Mouse (Mus musculus): ENCODE measurements around the gene Atp2b4.
A peak's percentile ranks its signal among the peaks of the same experiment; 100 is the strongest.

Gene Atp2b4

DNA sequence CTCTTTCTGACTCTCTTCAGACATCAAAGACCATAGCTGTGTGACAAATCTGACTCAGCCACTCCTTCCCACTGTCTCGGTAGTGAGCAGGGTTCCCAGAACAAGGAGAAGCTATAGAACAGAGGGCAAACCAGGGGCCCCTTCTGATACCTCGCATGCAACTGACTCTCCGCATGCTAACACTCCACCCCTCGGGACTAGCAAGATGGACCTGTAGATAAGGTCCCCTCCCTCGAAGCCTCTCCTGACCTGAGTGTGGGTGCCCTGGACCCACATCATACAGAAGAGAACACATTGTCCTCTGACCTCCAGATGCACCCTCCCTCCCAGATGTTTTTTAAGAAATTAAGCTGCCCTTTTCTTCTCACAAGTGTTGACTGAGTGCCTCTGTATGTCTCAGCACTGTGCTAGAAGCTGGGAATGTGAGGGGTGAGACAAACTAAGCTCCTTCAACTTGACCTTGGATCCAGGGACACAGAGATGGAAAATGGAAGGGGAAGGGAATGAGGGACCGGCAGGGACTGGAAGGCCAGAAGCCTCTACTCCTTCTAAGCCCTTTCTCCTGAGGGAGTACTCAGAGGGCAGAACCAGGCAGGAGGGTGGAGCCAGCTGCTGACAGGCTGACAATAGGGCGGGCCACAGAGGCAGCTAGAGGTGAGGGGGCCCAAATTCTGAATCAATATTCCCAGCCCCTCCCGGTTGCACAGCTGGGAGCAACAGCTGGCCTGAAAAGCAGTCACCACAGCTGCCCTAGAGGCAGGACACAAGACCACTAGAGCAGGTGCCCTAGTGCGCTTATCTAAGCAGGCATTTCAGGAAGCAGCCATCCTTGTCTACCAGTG lies 2.6 kb downstream of the Atp2b4 start:
- no peak for DNase-seq

DNA sequence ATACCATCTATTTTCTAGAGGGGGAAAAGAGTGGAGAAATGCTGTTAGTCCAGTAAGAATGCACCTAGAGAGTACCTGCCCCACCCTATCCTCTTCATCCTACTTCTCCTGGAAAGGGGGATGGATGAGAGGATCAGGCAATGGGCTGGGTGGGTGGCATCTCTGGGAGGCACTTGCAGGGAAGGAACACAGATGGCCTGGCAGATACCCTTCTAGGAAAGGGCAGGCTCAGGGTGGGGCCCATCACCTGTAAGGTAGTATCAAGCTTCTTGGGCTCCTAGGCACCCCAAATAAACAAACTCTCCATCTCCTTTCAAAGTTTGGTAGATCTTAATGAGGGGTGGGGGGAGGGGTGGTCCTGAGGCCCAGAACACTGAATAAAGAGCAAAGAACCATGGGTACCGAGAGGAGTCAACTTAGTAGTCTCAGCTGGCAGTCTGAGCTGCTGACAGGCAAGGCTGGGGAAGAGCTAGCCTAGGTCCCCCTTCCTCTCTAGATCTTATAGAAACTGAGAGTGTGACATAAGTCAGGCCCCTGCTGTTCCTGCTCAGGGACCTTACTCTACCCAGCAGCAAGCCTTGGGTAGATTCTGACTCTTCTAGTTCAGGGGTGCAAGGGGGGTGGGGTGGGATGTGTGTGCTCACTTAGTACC lies 3.4 kb downstream of the Atp2b4 start:
- DNase-seq: no peak

DNA sequence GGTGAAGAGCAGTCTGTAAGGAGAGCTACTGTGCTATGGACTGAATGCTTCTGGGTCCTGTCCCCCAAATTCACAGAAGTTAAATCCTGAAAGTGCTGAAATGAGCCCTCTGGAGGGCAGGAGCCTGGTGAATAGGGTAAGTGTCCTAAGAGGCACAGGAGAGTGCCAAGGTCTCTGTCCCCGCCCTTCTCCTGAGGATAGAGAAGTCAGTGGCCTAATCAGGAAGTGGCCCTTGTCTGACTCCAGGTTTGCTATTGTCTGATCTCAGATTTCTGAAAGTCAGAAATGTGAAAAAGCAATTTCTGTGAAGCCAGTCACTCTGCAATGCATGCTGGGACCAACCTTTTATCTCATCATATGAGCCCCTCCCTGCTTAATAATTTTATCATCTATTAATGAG lies 7.2 kb downstream of the Atp2b4 start:
- no peak for DNase-seq

DNA sequence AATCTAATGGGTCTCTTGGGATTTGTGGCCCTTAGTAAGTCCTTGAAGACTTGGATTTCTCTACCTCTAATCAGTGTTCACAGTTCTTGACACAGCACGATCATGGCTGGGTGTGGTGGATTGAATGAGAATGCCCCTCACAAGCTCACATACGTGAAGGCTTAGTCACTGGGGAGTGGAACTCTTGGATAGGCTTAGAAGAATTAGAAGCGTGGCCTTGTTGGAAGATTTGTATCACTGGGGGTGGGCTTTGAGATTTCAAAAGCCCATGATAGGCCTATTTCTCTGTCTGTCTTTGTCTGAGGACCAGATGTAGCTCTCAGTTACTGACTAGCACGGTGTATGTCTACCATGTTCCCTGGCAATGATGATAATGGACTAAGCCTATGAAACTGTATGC lies 10.8 kb downstream of the Atp2b4 start:
- no peak for DNase-seq

DNA sequence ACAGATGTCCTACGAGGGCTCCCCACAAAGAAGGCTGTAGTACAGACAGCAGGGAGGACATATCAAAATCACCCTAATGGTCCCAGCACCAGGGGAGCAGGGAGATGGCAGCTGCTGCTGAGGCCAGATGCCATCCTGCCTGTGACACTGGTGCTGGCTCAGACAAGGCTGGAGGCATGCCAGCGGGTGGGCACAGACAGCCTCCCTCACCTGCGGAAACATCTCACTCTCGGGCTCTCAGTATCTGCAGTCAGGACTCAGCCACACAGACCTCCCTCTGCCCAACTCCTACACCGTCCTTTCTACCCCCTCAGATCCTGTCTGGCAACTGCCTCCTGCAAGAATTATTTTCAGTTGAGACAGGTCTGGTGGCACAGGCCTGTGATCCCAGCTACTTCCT lies 12.0 kb downstream of the Atp2b4 start:
- no peak for DNase-seq

DNA sequence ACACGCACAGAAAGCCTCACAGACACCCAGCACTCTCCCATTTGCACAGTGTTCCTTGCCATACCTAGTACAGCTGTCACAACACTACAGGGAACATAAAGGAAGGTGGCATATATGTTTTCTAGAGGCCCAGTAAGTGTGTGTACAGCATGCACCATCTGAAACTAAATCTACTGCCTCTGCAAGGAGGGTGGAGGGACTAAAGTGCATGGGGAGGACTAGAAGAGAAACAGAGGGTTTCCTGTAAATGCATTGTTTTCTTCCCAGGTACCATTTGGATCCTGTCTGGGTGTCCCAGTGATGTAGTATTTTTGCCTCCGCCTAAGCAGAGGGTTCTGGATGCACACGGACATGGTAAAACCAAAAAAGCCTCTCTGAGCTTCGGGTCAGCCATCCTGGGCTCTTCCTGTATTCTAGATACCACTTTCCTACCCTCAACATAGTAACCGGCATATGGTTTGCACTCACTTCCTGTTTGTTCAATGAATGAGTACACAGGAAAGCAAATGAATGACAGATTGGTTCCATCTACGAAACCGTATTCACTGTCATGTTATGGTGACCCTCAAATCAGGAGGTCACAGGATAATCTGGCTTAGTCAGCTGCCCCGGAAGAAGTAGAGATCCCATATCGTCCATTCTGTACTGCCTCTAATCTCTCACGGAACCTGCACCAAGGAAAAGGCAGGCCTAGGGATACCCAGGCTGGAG lies 13.2 kb downstream of the Atp2b4 start:
- no peak for DNase-seq

DNA sequence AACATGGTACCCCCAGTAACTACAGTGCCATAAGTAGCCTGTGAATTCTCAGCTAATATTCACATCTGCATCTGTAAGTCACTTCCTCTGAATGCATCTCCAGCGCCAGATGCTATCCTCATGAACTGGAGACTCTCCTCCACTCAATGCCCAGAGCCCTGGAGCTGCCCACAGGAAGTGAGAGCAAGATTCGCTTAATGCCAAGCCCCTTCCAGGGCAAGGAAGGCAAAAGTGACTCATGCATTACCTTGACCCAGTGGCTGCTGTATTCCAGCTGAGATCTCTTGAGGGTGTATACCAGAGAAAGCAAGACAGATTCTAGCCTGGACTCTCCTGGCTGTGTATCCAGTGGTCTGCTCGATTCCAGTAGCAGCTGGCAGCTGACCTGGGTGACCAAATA lies 16.2 kb downstream of the Atp2b4 start:
- no peak for DNase-seq

DNA sequence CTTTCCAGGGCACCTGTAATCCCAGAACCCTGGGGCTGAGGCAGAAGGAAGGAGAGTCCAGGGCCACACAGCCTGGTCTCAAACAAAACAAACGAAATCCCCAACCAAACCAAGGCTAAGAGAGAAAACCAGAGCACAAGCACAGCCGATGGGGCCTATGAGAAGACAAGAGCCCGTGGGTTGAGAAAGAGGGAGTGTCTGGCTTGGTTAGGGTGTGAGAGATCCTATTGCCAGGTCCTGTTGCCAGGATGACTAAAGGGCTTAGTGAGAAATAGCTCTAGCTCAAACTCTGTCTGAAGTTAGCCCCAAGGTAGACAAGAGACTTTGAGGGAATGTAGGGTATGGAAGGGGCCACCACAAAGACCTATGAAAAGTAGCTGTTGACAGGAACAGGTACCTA lies 19.3 kb downstream of the Atp2b4 start:
- DNase-seq: no peak

DNA sequence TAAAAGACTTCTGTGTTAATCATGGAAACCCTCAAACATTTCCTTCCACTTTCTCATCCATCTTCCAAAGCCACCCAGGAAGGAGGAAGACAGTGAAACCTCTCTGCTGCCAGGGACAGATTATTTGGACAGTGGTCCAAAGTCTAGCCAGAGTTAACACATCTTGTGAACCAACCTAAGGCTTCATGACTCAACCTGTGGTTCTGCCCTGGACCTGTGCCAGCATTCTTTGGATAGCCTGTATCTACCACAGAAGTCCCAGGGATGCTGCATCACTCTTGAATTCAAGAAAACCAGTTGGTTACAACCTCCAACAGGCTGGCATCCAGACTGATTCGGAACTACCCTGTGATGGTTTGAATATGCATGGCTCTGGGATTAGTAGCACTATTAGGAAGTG lies 21.8 kb downstream of the Atp2b4 start:
- no peak for DNase-seq

DNA sequence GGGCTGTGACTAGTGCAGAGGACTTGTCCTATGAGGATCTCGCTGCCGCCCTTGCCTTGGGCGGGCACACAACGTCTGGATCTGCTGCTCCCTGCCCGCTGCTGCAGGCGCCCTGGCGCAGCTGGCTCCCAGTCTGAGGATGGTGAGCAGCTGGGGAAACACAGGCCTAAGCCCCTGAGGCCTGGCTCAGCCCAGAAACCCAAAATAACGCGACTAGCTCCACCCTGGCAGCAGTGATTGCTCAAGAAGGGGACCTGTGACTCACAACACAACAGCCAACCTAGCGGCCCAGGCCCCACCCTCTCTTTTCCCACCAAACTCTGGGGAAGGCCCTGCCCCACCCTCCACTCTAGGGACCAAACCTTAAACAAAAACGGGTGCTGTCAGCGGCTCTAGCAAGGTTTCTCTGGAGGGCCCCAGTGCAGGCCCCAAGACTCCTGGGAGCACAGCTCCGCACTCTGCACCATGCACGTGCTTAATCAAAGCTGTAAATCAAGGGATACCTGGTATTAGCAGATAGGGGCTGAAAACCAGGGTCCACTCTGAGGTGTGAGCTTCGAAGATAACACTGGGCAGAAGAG lies 23.1 kb downstream of the Atp2b4 start:
- DNase-seq: no peak

DNA sequence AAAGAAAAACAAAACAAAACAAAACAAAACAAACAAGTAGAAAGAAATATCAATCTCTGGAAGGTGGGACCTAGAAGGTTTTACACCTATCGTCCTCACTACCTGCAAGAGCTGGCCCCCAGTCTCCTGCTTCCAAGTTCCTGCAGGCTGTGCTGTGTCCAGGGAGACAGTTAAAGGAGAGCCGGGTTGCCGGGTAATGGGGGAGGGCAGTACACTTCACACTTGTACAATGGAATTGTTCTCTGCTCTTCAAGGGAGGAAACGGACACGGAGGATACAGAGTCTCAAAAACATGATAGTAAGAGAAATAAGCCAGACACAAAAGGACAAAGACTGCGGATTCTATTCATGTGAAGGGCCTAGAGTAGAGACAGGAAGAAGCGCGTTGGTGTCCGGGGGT lies 28.3 kb downstream of the Atp2b4 start:
- DNase-seq: no peak

DNA sequence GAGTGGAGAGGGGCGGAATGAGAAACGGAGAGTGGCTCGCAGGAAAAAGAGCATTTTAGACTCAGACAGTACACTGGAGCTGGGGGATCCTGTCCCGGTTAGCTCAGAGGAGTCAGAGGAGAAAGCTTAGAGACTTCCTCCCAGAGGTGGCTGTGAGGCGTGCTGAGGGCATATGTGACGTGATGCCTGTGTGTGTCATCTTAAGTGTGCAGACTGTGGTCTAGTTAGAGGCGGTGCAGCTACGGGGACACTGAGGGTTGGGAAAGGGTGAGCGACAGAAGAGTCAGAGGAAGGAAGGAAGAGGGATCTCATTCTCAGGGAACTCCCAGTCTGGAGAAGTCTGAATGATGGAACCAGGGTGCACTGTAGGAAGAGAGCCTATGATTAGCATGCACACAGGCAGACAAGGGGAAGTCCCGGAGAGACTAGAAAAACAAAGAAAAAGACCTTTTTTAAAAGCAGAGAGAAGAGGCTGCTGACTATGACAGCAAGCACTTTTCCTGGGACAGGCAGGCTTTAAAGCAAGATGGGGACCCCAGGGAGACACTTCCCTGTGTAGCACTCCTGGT lies 28.9 kb downstream of the Atp2b4 start:
- DNase-seq: no peak

DNA sequence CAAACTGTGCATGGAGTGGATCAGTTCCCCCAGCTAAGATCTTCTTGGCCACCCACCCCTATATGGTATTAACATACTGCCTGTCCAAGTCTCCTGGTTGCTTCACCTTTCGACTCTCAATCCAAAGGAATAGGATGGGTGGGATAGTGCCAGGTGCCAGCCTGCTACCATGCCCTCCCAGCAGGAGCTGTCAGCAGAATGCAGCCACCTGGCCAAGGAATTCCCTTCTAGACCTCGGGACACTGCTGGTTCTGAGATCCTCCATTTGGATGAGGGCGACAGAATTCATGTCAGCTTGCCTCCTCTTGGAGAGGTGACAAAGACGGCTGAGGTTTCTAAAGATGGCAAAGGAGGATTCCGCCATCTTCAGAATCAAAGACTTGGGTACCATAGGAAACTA lies 32.8 kb downstream of the Atp2b4 start:
- DNase-seq: no peak

DNA sequence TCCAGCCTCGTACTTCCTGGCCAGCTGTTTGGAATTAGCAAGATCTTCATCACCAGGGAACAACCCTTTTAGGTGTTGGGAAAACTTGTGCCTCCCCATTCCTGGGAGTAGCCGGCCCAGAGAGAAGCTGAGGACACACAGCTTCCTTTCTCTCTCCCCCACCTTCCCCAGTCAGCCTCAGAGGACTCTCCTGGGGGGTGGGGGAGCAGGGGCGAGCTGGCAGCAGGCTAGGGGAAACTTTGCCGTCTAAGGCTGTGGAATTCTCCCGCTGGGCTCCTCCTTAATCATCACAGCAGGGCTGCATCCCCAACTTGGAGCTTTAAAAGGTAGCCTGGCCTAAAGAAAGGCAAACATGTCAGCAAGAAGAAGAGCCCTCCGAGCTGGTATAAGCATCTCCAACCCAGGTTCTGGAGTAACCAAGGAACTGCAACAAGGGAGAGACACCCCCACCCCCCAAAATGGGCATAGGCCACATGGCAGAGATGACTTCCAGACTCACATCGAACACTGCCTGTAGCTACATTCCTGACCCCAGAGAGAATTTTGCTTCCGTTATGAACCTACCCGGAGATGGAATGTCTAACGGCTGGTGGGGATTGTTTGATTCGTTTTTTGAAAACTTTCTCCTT lies 33.8 kb downstream of the Atp2b4 start:
- no peak for DNase-seq

DNA sequence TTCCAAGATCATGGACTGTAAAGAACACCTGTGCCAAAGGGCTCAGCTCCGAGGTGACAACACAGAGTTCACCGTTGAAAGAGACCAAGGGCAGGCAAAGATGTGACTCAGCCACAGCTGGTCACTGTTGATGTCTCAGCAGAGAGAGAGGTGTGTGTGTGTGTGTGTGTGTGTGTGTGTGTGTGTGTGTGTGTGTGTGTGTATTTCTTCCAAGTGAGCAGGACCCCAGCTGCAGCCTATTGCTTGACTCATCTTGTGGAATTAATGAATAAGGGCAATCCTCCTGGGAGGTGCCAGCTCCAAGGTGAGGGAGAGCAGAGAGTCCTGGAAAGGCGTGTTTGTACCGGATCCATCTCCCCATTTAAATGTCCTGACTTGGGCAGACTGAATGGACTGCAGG lies 35.5 kb downstream of the Atp2b4 start:
- no peak for DNase-seq

DNA sequence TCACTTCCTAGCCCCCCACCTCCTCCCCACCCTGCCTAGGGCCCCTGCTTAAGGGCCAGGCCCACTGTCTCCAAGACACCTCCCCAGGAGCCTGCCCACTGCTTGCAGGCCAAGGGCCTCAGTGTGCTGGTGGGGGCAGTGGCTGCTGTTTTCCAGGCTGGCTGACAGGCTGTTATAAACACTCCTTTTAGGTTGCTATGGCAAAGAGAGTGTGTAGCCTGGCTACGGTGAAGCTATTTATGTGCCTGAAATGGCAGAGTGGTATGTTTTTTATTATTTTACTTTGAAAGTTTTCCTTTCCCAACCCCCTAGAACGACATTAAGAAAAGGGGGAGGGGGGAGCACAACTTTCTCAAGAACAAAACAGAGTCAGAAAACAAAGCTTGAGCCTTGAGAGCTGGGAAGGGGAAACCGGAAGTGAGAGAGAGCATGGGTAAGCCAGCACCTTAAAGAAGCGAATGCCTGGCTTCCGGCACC lies 37.9 kb downstream of the Atp2b4 start:
- DNase-seq: peak; percentile 48

DNA sequence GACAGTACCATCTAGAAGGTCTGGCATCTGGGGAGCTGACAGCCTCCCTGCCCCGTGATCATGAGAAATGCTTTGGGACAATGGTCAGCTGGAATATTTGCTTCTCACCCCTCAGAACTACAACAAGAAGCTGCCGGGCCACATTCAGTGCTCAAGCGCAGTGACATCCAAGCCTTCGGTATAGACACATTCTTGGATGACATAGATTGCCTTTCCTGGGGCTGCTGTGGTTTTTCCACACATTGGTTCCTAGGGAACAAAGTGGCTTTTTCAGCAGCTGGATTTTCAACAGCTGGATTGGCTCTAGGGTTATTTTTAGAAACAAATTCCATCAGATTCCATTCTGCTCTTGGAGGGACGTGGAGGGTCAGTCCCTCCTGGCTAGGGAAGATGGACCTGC lies 39.6 kb downstream of the Atp2b4 start:
- DNase-seq: no peak

DNA sequence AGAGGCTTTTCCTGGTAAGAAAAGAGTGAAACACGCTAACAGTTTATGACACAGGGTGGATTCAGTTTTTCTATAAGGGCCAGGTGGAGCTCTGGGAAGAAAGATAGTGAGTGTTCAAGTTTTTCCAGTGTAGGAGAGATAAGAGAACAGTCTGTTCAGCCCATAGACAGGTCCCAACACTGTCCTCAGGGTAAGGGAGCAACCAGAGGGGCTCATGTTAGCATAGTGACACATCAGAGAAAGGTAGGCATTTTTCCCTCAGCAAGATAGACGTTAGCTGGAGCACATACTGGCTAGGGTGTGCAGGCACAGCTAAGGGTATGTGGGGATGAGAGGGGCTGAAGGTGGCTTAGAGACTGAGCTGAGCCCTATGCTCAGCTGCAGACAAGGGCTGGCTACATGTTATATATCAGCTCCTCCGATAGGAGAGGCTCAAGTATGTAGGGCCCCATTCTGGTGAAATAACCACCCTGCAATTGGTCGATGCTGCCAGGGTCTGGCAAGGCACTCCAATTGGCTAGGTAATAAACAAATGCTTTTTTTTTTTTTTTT lies 46.4 kb downstream of the Atp2b4 start:
- no peak for DNase-seq

DNA sequence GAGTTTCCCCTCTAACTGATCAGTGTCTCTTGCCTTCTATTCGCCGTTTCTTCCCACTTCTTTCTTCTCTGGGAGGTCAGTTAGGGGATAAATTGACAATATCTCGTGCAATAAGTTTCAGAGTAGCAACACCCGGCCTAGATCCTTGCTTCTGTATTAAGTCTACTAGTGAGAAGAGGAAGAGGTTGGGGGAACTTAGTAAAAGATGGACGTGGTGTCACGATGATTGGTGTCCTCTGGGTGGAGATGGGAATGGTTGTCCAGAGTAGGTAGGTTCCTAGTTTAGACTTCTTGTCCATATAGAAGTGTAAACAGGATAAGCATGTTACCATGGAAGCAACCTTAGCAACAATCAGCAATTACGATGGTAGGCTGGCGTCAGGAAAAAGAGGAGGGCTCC lies 47.5 kb downstream of the Atp2b4 start:
- no peak for DNase-seq

DNA sequence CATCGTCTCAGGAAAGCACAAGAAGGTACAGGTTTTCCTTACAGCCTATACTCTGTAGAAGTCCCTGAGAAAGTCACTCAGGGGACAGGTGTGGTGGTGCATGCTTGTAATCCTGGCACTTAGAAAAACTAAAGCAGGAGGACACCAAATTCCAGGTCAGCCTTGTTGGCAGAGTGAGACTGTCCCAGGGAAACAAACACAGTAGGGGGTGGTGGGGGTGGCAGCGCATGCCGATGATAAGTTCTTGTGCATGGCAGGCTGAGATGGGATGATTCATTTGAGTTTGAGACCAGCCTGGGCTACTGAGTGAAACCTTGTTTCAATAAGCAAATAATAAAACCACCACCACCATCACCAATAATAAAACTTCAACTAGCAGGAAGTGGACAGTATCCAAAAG lies 49.2 kb downstream of the Atp2b4 start:
- DNase-seq: no peak

DNA sequence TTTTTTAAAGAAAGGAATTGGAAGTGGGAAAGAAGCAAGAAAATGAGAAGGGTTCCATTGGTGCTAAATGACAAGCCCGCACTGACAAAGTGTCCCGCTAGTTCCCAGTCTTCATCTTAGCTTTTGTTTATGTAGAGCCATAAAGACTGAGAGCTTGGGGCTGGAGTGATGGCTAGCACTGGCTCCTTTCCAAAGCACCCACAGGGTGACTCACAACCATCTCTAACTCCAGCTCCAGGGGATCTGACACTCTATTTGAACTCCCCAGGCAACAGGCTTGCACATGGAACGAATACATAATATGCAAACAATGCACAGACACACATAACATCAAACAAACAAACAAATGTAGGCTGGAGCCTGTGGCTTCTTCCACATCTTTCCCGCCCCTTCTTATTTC lies 50.9 kb downstream of the Atp2b4 start:
- no peak for DNase-seq

DNA sequence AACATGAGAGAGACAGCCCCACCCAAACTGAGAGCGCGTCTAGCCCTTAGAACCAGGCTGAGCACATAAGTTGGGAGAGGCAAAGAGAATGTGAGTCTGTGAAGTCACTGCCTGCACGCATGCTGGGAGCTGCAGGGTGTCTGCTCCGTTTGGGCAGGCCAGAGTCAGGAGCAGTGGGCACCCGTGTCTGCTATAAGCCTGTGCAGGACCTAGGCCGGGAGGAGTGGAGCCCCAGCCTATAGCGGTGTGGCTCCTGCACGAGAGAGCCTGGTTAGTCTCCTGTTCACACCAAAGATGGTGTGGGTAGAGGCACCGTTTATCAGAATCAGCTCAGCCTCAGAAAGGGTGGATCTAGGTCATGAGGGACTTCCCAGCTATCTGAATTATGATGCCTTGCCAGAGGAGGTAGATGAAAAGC lies 55.8 kb downstream of the Atp2b4 start:
- DNase-seq: no peak

Measured in right cerebral cortex, postnatal 25 days (tissue).